Mouse (Mus musculus) cerebellum, adult 2 months (tissue): ENCODE measurements around the gene Naga. TPM values are rescaled to one million over a fixed set of nuclear protein-coding genes. Genes with fewer than 3 reads are reported as not detected.
A peak's percentile ranks its signal among the peaks of the same experiment; 100 is the strongest.

Source experiments
- DNase-seq, 2 experiments: peaks; one replicate each; pipeline ENCODE4 v3.0.0; 2021
- H3K27ac ChIP-seq: fragments of 200-500 bp; 2 replicates; pipeline ENCODE4 v1.5.1; 2012; ENCODE audit warnings: low read length, control low read depth, inconsistent platforms; ENCODE audit not compliant: insufficient read depth
- H3K27me3 ChIP-seq: fragments of 200-500 bp; 2 replicates; pipeline ENCODE4 v1.6.1; 2012; ENCODE audit warnings: inconsistent platforms, mild to moderate bottlenecking, low read length, moderate library complexity; ENCODE audit not compliant: control insufficient read depth, insufficient read depth
- H3K4me1 ChIP-seq: fragments of 200-500 bp; 2 replicates; pipeline ENCODE4 v1.6.1; 2011; ENCODE audit warnings: low read length; ENCODE audit not compliant: control insufficient read depth, insufficient read depth
- H3K4me3 ChIP-seq: fragments of 200-500 bp; replicated peaks from 2 replicates; pipeline ENCODE3; 2011; ENCODE audit warnings: mild to moderate bottlenecking, low read depth, low read length, control low read depth; ENCODE audit not compliant: insufficient read depth
- CTCF ChIP-seq: fragments of 200-500 bp; IDR thresholded peaks from 2 replicates; pipeline ENCODE4 v1.5.1; 2011; ENCODE audit warnings: low read depth, mild to moderate bottlenecking, control low read depth, low read length, moderate library complexity, borderline replicate concordance; ENCODE audit not compliant: insufficient read depth
- POLR2A ChIP-seq: fragments of 200-500 bp; IDR thresholded peaks from 2 replicates; pipeline ENCODE4 v1.6.1; 2011; ENCODE audit warnings: low read length, control low read depth, borderline replicate concordance; ENCODE audit not compliant: insufficient read depth
- WGBS: fragments of 180-500 bp; shearing (Covaris S2); methylation state at CpG from one replicate; pipeline ENCODE4 v1.1.7; 2018; 5-methylcytosine and 5-hydroxymethylcytosine counted together
- polyA plus RNA-seq: library from polyadenylated mRNA; depleted of rRNA; stranded (reverse); fragments of >200 nt; gene quantifications from 2 replicates; pipeline ENCODE4 v1.2.3, GENCODE M21; 2012; rRNA removed

The Naga gene
- polyA plus RNA-seq, 1 experiment, result 63.0 TPM

DNA sequence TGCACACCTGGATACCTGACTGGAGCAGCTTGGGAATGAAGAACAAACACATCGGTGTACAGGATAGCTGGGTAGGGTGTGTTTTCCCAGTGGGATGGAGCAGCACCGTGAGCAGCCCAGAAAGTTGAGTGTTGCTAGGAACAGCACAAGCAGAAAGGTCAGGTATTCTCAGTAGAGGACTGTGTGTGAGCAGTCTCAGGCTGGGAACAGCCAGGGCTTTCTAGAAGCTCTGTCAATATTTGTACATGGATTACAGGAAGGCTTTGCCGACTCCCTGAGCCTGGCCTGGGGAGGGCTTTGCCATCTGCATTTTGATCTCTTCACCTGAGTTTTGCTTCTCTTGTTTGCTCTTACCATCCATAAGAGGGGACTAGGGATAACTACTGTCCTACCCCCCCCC lies 31.6 kb downstream of the Naga start:
- H3K27ac ChIP-seq, result no peak overlapping the region
- WGBS, result 86% methylated on average over 3 of the region's 3 CpGs
- no peaks in the 10 kb centered on the region for H3K4me1 ChIP-seq
- no peak for TF ChIP-seq CTCF
- no peak for TF ChIP-seq POLR2A
- H3K4me3 ChIP-seq, result no peak overlapping the region
- no peaks in the 10 kb centered on the region; the same call in 1 of the 2 replicates for H3K27me3 ChIP-seq
- no peak for DNase-seq

DNA sequence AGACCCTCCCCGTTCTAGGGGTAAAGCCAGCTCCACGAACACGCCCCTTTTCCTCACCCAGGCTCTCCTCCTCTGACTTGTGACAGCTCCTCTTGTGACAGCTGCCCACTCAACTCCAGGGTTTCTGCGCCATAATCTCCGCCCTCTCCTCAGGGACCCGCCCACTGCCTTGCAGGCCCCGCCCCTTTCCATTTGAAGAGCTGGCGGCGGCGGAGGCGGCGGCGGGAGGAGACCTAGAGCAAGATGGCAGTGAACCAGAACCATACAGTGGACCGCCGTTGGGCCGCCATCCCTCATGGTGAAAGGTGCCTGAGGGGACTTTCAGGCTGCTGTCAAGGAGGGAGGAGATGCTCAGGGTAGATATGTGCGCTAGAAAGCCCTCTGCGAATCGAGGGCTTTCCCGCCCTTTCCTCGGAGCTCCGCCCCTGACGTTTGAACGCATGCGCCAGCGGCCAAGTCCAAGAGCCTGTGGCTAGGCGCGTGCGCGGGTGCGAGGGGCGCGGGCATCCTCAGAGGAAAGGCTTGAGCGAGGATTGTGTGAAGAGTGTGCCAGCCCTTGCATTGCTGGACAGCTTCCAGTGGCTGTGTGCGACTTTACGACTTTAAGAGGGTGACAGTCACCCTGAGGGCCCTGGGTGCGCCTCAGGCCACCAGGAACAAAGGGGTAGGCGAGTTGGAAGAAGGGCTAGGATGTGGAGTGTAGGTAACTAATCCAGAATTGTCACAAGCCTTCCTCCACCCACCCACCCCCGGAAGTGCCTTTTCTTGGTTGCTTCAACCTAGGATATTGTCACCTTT lies 39.8 kb downstream of the Naga start, which contains the start of gene Wbp2nl:
Gene Wbp2nl, plus strand, starts transcription at position 191 of the 798 bp plus-strand sequence.
- Histone ChIP-seq H3K27ac (no peak within 1 kb of the TSS), H3K4me1 (peaks cover 5% of the 10 kb centered on the region; the same call in 1 of the 2 replicates), H3K27me3 (no peaks in the 10 kb centered on the region), H3K4me3 (no peak within 1 kb of the TSS)
- TF ChIP-seq CTCF (no peak), POLR2A (no peak)
- 63% methylated on average over 39 of the region's 39 CpGs for WGBS
- no peak for DNase-seq

DNA sequence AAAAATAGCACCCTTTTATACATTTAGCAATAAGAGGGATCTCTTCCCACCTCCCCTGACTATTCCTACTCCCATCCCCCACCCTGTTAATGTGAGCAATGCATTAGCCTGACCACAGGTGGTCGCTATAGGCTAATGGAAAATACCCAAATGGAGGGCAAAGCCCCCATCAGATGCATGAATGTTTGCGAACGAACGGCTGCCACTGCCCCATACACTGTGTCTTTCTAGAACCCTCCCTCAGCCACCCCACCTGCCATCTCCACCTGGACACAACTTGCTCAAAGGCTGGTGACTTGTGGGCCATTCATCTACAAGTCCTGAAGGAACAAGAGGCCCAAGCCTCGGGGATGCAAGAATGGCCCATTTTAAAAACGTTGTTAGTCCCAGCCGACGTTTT lies 44.7 kb downstream of the Naga start:
- WGBS, result 7% methylated on average over 8 of the region's 8 CpGs
- no peak overlapping the region for H3K27ac ChIP-seq

GRCm38 (mm10) chr15:82293271-82293711 lies 45.4 kb downstream of the Naga start:
- 12% methylated on average over 7 of the region's 7 CpGs for WGBS

More for the DNA sequence above, 44.7 kb downstream of the Naga start:
- peak; percentile 43; the same call in 1 of the 2 replicates for TF ChIP-seq CTCF
- TF ChIP-seq POLR2A, result 0 out of 2 replicates have a peak, but pooled peaks have one; percentile 14
- H3K4me3 ChIP-seq, result no peak overlapping the region
- peaks cover 10% of the 10 kb centered on the region for H3K4me1 ChIP-seq
- DNase-seq, result peak; percentile 27 to 34
- H3K27me3 ChIP-seq, result no peaks in the 10 kb centered on the region

GRCm38 (mm10) chr15:82292851-82293250 lies 45.9 kb downstream of the Naga start:
- WGBS, result 15% methylated on average over 5 of the region's 5 CpGs
- DNase-seq, result no peak
- Histone ChIP-seq H3K27me3 (no peaks in the 10 kb centered on the region), H3K4me1 (peaks cover 10% of the 10 kb centered on the region), H3K27ac (no peak overlapping the region), H3K4me3 (no peak overlapping the region)
- TF ChIP-seq CTCF (no peak), POLR2A (no peak)

More at GRCm38 (mm10) chr15:82293271-82293711, 45.4 kb downstream of the Naga start:
- no peak for TF ChIP-seq POLR2A
- no peak for TF ChIP-seq CTCF
- Histone ChIP-seq H3K27me3 (no peaks in the 10 kb centered on the region), H3K27ac (no peak overlapping the region), H3K4me3 (no peak overlapping the region), H3K4me1 (peaks cover 10% of the 10 kb centered on the region)
- DNase-seq, result peak in 1 of 2 experiments; percentile 32

DNA sequence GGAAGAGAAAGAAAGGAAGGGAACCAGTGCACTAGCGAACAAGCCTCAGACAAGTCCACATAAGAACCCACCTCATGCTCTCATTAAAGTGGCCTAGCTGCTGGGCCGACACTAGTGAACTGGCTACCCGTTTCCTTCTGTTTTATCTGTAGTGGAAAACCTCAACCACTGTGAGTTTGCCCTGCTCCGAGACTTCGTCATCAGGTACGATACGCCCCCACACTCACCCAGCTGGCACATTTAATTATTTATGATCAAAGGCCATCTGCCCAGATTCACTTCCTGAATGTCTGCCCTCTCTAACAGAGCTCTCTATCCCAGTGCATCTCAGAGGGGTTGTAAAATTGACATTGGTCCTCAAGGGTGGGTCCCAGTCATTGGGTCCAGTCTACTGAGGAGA lies 48.5 kb downstream of the Naga start:
- TF ChIP-seq POLR2A, result no peak
- TF ChIP-seq CTCF, result no peak
- Histone ChIP-seq H3K4me1 (peaks cover 14% of the 10 kb centered on the region), H3K27ac (no peak overlapping the region), H3K4me3 (no peak overlapping the region), H3K27me3 (no peaks in the 10 kb centered on the region)
- DNase-seq, result no peak
- WGBS, result 44% methylated on average over 7 of the region's 7 CpGs

GRCm38 (mm10) chr15:82286157-82286556 lies 52.6 kb downstream of the Naga start:
- H3K27ac ChIP-seq, result no peak overlapping the region
- H3K27me3 ChIP-seq, result no peaks in the 10 kb centered on the region
- DNase-seq, result no peak
- peaks cover 15% of the 10 kb centered on the region for H3K4me1 ChIP-seq
- H3K4me3 ChIP-seq, result no peak overlapping the region
- 73% methylated on average over 12 of the region's 12 CpGs for WGBS
- TF ChIP-seq CTCF (no peak), POLR2A (no peak)

- Histone ChIP-seq H3K4me1 (peaks cover 52% of the 10 kb centered on the region), H3K27me3 (no peaks in the 10 kb centered on the region), H3K27ac (no peak overlapping the region), H3K4me3 (no peak overlapping the region)
- no peak for DNase-seq
- WGBS, result 12% methylated on average over 4 of the region's 4 CpGs
- no peak for TF ChIP-seq CTCF
- no peak for TF ChIP-seq POLR2A
Observed at GRCm38 (mm10) chr15:82280638-82281037, 58.1 kb downstream of the Naga start.

Other genes with a start within 250 kb of the Naga start
- gene Ccdc134, start 211.0 kb downstream of the Naga start, polyA plus RNA-seq, result 15.4 and 15.5 TPM in 2 replicates
- gene Srebf2, start 191.7 kb downstream of the Naga start, polyA plus RNA-seq, result 104 and 105 TPM in 2 replicates
- gene Shisa8, start 126.1 kb downstream of the Naga start, polyA plus RNA-seq, result 65.4 and 69.9 TPM in 2 replicates
- gene Tnfrsf13c, start 114.6 kb downstream of the Naga start, polyA plus RNA-seq, result 0.89 and 0.93 TPM in 2 replicates
- 3.2 and 3.6 TPM in 2 replicates for gene Cenpm, start 94.2 kb downstream of the Naga start, polyA plus RNA-seq
- gene 1500009C09Rik, start 86.5 kb downstream of the Naga start, polyA plus RNA-seq, result 195 and 218 TPM in 2 replicates
- gene Sept3, start 64.0 kb downstream of the Naga start, polyA plus RNA-seq, result 306 and 367 TPM in 2 replicates
- not detected in 2 replicates for gene Wbp2nl, start 40.0 kb downstream of the Naga start, polyA plus RNA-seq
- gene Pheta2, start within 50 bp of the Naga start, polyA plus RNA-seq, result 0.13 and 0.16 TPM in 2 replicates
- gene Smdt1, start within 50 bp of the Naga start, polyA plus RNA-seq, result 309 and 332 TPM in 2 replicates
- 608 and 627 TPM in 2 replicates for gene Ndufa6, start 15.4 kb upstream of the Naga start, polyA plus RNA-seq
- gene Cyp2d22, start 41.3 kb upstream of the Naga start, polyA plus RNA-seq, result 64.2 and 65.4 TPM in 2 replicates
- gene Cyp2d11, start 55.1 kb upstream of the Naga start, polyA plus RNA-seq, result not detected in 2 replicates
- not detected in 2 replicates for gene Cyp2d10, start 68.3 kb upstream of the Naga start, polyA plus RNA-seq
- not detected in 2 replicates for gene Cyp2d9, start 94.5 kb upstream of the Naga start, polyA plus RNA-seq
- not detected in 2 replicates for gene Cyp2d12, start 216.1 kb upstream of the Naga start, polyA plus RNA-seq